Mouse (Mus musculus) brown adipose tissue, adult 24 weeks (tissue): ENCODE data around the gene Fam193b. TPM values are rescaled to one million over a fixed set of nuclear protein-coding genes. Genes with fewer than 3 reads are reported as not detected.
A peak's percentile ranks its signal among the peaks of the same experiment; 100 is the strongest.

Experiments used
- H3K27ac ChIP-seq: fragments of 200-500 bp; replicated peaks from 2 replicates; pipeline ENCODE4 v1.5.1; 2012; ENCODE audit warnings: low read depth, mild to moderate bottlenecking, low read length
- H3K4me1 ChIP-seq: fragments of 200-500 bp; 2 replicates; pipeline ENCODE4 v1.6.1; 2012; ENCODE audit warnings: low read length, mixed read lengths; ENCODE audit not compliant: control insufficient read depth, insufficient read depth, insufficient read length
- H3K4me3 ChIP-seq: fragments of 200-500 bp; 2 replicates; pipeline ENCODE4 v1.5.1; 2012; ENCODE audit warnings: low read depth, mild to moderate bottlenecking, low read length, moderate library complexity; ENCODE audit not compliant: insufficient read depth
- polyA plus RNA-seq: library from polyadenylated mRNA; stranded (reverse); fragments of >200 nt; gene quantifications from 2 replicates; pipeline ENCODE4 v1.2.4, GENCODE M21; 2012; ENCODE audit not compliant: missing spikeins, insufficient read depth, insufficient read length

Gene Fam193b
- polyA plus RNA-seq, 1 experiment: 4.4 TPM

- no peak overlapping the region for H3K27ac ChIP-seq
- H3K4me1 ChIP-seq: peaks cover 7% of the 10 kb centered on the region
- no peak overlapping the region for H3K4me3 ChIP-seq
These were observed 45.0 kb downstream of the Fam193b start for GRCm38 (mm10) chr13:55525733-55526553.

GRCm38 (mm10) chr13:55523951-55524600 is 46.8 kb downstream of the Fam193b start:
- no peak overlapping the region for H3K4me3 ChIP-seq
- no peak overlapping the region for H3K27ac ChIP-seq
- H3K4me1 ChIP-seq: peaks cover 7% of the 10 kb centered on the region

- H3K4me3 ChIP-seq: no peak overlapping the region
- peak overlapping the region; percentile 32 for H3K27ac ChIP-seq
These were observed 47.6 kb downstream of the Fam193b start for GRCm38 (mm10) chr13:55523278-55523677.

GRCm38 (mm10) chr13:55522730-55523129 is 48.2 kb downstream of the Fam193b start:
- peak overlapping the region; percentile 32 for H3K27ac ChIP-seq
- H3K4me3 ChIP-seq: no peak overlapping the region
- peaks cover 7% of the 10 kb centered on the region for H3K4me1 ChIP-seq

More at GRCm38 (mm10) chr13:55523278-55523677, 47.6 kb downstream of the Fam193b start:
- peaks cover 7% of the 10 kb centered on the region for H3K4me1 ChIP-seq

GRCm38 (mm10) chr13:55519606-55520005 is 51.3 kb downstream of the Fam193b start:
- H3K4me3 ChIP-seq: no peak overlapping the region
- H3K4me1 ChIP-seq: peaks cover 2% of the 10 kb centered on the region; the same call in 1 of the 2 replicates
- no peak overlapping the region for H3K27ac ChIP-seq

- Histone ChIP-seq H3K27ac (no peak overlapping the region), H3K4me3 (no peak overlapping the region), H3K4me1 (no peaks in the 10 kb centered on the region)
These were observed 54.0 kb downstream of the Fam193b start for GRCm38 (mm10) chr13:55516955-55517354.

- H3K4me3 ChIP-seq: no peak overlapping the region
- no peak overlapping the region for H3K27ac ChIP-seq
- H3K4me1 ChIP-seq: 0 out of 2 replicates have a peak, but pooled peaks cover 5% of the 10 kb centered on the region
These were observed 57.1 kb downstream of the Fam193b start for GRCm38 (mm10) chr13:55513828-55514227.

GRCm38 (mm10) chr13:55513111-55513748 is 57.7 kb downstream of the Fam193b start, which contains the start of gene Pdlim7:
Gene Pdlim7, minus strand, starts transcription at chr13:55513676.
- Histone ChIP-seq H3K4me3 (peak within 1 kb of the TSS; percentile 90), H3K4me1 (0 out of 2 replicates have a peak, but pooled peaks cover 5% of the 10 kb centered on the region), H3K27ac (peak within 1 kb of the TSS; percentile 77)

GRCm38 (mm10) chr13:55512379-55513031 is 58.4 kb downstream of the Fam193b start:
- Histone ChIP-seq H3K27ac (peak overlapping the region; percentile 61), H3K4me3 (peak overlapping the region; percentile 90), H3K4me1 (0 out of 2 replicates have a peak, but pooled peaks cover 5% of the 10 kb centered on the region)

GRCm38 (mm10) chr13:55511492-55511861 is 59.4 kb downstream of the Fam193b start:
- H3K4me1 ChIP-seq: 0 out of 2 replicates have a peak, but pooled peaks cover 5% of the 10 kb centered on the region
- H3K27ac ChIP-seq: peak overlapping the region; percentile 61
- peak overlapping the region; percentile 90 for H3K4me3 ChIP-seq

GRCm38 (mm10) chr13:55510668-55511491 is 60.0 kb downstream of the Fam193b start:
- H3K4me3 ChIP-seq: 0 out of 2 replicates have a peak overlapping the region, but pooled peaks have one; percentile 4
- 0 out of 2 replicates have a peak, but pooled peaks cover 5% of the 10 kb centered on the region for H3K4me1 ChIP-seq
- peak overlapping the region; percentile 85 for H3K27ac ChIP-seq

GRCm38 (mm10) chr13:55510332-55510667 is 60.6 kb downstream of the Fam193b start:
- Histone ChIP-seq H3K4me1 (0 out of 2 replicates have a peak, but pooled peaks cover 5% of the 10 kb centered on the region), H3K27ac (peak overlapping the region; percentile 85), H3K4me3 (no peak overlapping the region)

GRCm38 (mm10) chr13:55508531-55508930 is 62.4 kb downstream of the Fam193b start:
- H3K4me1 ChIP-seq: 0 out of 2 replicates have a peak, but pooled peaks cover 5% of the 10 kb centered on the region
- no peak overlapping the region for H3K4me3 ChIP-seq
- H3K27ac ChIP-seq: no peak overlapping the region

- H3K27ac ChIP-seq: no peak overlapping the region
- H3K4me3 ChIP-seq: no peak overlapping the region
- 0 out of 2 replicates have a peak, but pooled peaks cover 5% of the 10 kb centered on the region for H3K4me1 ChIP-seq
These were observed 63.0 kb downstream of the Fam193b start for GRCm38 (mm10) chr13:55507877-55508276.
